Mouse (Mus musculus): ENCODE data around the gene S100a6.
A peak's percentile ranks its signal among the peaks of the same experiment; 100 is the strongest.

DNA sequence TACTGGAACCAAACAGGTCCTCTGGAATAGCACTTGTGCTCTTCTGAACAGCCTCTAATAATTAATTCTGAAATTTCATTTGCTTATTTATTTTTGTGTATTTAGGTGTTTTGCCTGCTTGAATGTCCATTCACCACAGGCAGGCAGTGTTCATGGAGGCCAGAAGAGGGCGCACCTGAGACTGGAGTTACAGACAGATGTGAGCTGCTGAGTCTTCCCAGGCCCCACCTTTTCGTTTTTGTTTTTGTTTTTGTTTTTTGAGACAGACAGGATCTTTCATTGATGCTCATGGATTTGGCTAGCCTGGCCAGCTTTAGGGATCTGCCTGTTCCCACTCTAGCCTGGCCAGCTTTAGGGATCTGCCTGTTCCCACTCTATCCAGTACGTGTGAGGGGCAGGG lies 31.5 kb downstream of the S100a6 start:
- peak; percentile 67; the same call in 1 of the 2 replicates for TF ChIP-seq CTCF (IDR thresholded peaks at IDR 0.05; ENCODE audit: borderline replicate concordance, insufficient read depth, low read length)
- TF ChIP-seq POLR2A (IDR thresholded peaks at IDR 0.05; ENCODE audit: low read depth, low read length), result no peak

Data from embryonic fibroblast, embryonic 13.5 days (primary cell).